Mouse (Mus musculus) heart, embryonic 11.5 days (tissue): Measurements from ENCODE around the gene Sdc1. TPM values are rescaled to one million over a fixed set of nuclear protein-coding genes. Genes with fewer than 3 reads are reported as not detected.

Source experiments
- polyA plus RNA-seq: library from polyadenylated mRNA; unstranded; fragments of >200 nt; fragmentation: Nextera tagmentation; extraction: Ambion mirVana; gene quantifications from 2 replicates; pipeline ENCODE4 v1.2.1, GENCODE M21; 2014

The Sdc1 gene
- polyA plus RNA-seq, 1 experiment from 2014 or later: 28.5 TPM

Other genes with a start within 250 kb of the Sdc1 start
- gene Slc7a15, start 172.3 kb upstream of the Sdc1 start, polyA plus RNA-seq: not detected in 2 replicates
- gene Pum2, start 97.2 kb upstream of the Sdc1 start, polyA plus RNA-seq: 39.8 and 41.7 TPM in 2 replicates
- gene Laptm4a, start 150.3 kb downstream of the Sdc1 start, polyA plus RNA-seq: 125 and 268 TPM in 2 replicates
- 0.67 and 1.3 TPM in 2 replicates for gene Matn3, start 176.6 kb downstream of the Sdc1 start, polyA plus RNA-seq
- 12.5 and 14.5 TPM in 2 replicates for gene Wdr35, start 202.6 kb downstream of the Sdc1 start, polyA plus RNA-seq